Mouse (Mus musculus) lung, postnatal 0 days (tissue): ENCODE measurements at regions not wholly inside any gene's neighbourhood (a gene's known extent, or its start where the extent isn't known, plus 50 kb on each side); places are given as distances from the start of the nearest gene placed in this dataset.

ENCODE experiments used
- CTCF ChIP-seq: IDR thresholded peaks from 2 replicates; pipeline ENCODE4 v1.5.1; 2016; ENCODE audit warnings: antibody characterized with exemption, mild to moderate bottlenecking
- EP300 ChIP-seq: IDR thresholded peaks from 2 replicates; pipeline ENCODE4 v1.6.1; 2016; ENCODE audit warnings: antibody characterized with exemption, mild to moderate bottlenecking, control low read depth

DNA sequence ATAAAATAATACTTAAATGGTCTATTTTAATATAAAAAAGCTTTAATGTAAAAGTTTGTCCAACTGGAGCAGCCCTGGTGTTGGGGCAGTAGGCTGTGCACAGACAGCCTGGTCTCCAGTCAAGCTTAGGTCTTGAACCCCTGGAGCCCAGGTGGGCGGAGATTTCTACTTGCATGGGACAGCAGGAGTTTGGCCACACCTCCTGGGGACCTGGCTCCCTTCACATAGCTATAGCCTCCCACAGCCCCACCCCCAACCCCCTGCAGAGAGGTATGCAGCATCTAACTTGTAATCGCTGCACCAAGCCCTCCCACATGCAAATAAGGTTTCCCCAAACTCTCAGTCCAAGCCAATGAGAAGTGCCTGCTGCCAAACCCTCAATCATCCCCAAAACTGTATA, 81.3 kb upstream of the Apob start:
- TF ChIP-seq EP300: no peak
- no peak for TF ChIP-seq CTCF
